Mouse (Mus musculus): Measurements from ENCODE around the gene Eif5a.
"Not testable (repeated sequence)": the region's sequence is repeated elsewhere in the genome, so short reads cannot be mapped to it uniquely, and the experiment has no call there.

The Eif5a gene

DNA sequence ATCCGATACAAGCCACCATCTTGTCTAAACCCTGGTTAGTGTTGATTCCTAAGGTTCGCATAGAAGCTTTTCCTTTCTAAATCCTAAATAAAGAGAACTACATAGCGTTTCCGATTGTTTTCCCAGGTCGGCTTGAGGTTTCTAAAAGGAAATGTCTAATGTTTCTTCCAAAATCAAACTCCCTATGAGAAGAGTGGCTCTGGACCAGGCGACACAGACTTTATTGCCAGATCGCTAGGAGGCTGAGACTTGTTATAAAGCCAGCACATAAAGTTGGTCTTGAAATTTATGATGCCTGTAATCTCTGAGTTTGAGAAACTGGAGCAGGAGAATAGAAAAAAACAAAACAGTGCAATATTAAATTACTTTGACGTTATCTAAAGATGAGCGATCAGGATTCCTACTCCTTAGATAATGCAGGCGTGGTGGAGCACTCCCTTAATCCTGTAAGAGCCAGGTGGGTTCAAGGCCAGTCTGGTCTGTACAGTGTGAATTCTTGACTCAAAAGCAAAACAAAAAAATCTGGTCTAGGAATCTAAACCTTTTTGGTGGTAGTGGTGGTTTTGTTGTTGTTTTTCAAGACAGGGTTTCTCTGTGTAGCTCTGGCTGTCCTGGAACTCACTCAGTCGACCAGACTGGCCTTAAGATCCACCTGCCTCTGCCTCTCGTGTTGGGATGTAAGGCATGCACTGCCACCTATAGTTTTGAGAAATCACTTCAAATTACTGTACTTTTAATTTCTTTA, 426 bp upstream of the Eif5a start:
- no peak for DNase-seq (ENCODE audit: extremely low spot score, low spot score)

DNA sequence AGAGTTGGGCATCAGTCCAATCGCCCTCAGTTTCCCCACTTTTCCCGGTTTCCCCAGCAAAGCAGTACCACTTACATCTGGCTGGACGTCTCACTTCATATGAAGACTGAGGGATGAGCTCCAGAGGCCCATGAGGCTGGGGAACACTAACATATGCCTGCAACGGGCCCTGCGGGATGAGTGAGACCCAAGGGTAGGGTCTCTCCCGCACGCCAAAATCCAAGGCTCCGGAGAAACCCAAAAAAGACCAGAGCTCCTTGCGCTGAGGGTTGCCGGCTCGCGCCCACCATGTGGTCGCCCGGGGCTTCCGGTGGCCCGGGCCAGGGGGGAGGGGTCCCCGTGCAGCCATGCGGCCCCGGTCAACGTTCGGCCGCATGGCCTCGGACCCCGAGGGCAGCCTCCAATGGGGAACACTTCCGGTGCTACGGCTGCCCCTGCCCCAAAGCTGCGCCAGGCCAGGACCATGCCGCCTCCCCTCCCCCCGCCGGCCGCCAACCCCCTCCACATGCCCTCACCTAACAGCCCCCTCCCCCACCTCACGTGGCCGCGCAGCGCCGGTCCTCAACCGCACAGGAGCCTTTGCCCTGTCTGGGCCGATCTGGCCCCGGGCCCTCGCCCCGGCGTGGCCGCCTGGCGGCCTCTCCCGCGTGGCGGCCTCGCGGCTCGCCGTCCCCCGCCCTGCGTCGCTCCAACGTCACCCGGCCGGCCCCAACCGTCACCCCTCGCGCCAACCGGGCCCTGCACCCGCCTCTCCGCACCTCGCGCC, 1.3 kb downstream of the Eif5a start:
- peak; percentile 60 for DNase-seq (ENCODE audit: extremely low spot score, low spot score)

DNA sequence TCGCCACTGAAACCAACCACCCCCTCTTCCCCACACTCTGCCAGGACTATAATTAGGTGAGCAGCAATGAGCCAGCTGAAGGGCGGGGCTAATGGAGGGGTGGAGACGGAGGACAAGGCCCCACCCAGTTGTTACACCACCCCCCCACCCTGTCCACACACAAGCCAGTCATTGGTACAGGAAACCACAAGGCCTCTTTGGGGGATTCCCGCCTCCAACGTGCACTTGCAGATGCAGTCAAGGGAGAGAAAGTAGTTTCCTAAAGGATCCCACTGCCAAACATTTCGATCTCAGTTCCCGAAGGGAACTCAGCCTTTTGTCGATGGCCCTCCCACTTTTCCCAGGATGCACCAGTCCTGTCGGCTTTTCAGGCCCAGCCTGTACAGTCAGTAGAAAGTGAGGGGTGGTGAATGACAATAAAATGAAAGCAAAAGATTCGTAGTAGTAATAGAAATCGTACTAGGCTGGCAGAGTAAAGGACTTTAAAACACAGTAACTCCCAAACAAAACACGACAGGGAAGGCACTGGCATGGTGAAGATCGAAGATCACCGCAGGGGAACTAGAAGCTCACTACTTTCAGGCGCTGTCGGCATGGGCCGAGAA, 2.0 kb downstream of the Eif5a start:
- peak; percentile 57 for DNase-seq (ENCODE audit: extremely low spot score, low spot score)

DNA sequence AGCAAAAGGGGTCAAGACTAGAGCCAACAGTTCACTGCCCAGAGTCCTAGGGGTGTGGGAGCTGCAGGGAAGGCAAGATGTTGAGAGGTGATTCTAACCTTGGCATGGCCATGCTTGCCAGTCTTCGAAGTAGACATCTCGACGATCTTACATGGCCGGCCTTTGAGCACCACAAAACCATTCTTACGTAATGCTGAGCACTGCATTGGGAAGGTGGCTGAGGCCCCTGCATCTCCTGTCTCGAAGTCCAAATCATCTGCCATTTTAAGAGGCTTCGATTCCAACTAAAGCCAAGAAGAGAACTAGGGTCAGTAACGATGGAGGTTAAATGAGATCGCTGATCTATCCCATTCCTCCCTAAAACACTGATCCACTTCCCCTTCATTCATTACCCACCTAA, 2.7 kb downstream of the Eif5a start:
- no peak for DNase-seq (ENCODE audit: extremely low spot score, low spot score)

DNA sequence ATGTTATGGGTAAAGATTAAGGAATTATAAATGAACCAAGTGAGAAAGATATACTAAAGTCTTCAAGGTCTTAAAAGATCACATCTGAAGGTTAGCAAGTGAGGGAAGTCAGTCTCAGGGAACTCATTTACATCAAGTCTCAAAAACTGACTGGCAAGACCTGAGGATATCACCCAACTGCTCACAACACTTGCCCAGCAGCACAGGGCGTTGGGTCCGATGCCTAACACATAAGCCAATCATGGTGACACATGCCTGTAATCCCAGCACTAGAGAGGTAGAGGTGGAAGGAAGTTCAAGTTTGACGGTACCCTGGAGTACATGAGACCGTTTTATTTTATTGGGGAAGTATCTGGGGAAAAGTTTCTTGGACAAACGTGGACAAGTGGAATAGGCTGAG, 3.6 kb downstream of the Eif5a start:
- DNase-seq (ENCODE audit: extremely low spot score, low spot score): no peak

DNA sequence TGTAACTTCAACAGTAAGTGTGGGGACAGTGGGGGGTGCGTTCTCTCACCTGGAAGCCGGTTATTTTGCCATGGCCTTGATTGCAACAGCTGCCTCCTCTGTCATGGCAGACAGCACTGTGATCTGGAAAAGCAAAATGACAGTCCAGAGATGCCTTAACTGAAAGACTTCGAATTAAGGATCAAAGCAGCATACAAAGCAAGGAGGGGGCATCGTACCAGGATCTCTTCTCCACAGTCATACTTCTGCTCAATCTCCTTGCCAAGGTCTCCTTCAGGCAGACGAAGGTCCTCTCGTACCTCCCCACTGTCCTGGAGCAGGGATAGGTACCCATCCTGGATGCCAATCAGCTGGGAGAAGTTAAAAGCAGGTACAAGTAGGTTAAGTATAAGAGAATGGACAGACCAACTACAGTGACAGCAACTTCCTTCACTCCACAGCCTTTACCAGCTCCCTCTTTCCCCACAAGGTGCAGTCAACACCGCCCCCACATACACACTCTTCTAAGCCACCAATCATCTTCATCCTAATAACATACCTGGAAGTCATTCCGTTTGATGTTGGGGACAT, 4.3 kb downstream of the Eif5a start:
- no peak for DNase-seq (ENCODE audit: extremely low spot score, low spot score)

- not testable (repeated sequence) for DNase-seq (ENCODE audit: extremely low spot score, low spot score)
Observed at GRCm38 (mm10) chr11:69916652-69917378, 4.9 kb downstream of the Eif5a start.

GRCm38 (mm10) chr11:69915667-69916627, 5.8 kb downstream of the Eif5a start:
- no peak for DNase-seq (ENCODE audit: extremely low spot score, low spot score)

DNA sequence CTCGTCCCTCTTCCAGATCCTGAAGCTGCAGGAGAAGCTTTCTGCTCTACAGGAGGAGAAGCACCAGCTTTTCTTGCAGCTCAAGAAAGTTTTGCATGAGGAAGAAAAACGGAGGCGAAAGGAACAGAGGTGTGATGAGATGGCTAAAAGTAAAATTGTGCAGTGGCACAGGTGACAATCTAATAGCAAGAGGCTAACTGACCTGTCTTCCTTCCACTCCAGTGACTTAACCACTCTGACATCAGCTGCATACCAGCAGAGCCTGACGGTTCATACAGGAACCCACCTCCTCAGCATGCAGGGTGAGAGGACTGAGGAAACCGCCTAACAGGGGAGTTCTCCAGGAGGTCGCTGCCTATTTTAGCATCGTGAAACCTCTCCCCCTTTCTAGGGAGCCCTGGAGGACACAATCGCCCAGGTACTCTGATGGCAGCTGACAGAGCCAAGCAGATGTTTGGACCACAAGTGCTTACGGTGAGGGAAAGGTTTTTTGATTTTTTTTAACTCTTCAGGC, 6.8 kb downstream of the Eif5a start:
- no peak for DNase-seq (ENCODE audit: extremely low spot score, low spot score)

- no peak for DNase-seq (ENCODE audit: extremely low spot score, low spot score)
Observed at GRCm38 (mm10) chr11:69914372-69914764, 7.4 kb downstream of the Eif5a start.

DNA sequence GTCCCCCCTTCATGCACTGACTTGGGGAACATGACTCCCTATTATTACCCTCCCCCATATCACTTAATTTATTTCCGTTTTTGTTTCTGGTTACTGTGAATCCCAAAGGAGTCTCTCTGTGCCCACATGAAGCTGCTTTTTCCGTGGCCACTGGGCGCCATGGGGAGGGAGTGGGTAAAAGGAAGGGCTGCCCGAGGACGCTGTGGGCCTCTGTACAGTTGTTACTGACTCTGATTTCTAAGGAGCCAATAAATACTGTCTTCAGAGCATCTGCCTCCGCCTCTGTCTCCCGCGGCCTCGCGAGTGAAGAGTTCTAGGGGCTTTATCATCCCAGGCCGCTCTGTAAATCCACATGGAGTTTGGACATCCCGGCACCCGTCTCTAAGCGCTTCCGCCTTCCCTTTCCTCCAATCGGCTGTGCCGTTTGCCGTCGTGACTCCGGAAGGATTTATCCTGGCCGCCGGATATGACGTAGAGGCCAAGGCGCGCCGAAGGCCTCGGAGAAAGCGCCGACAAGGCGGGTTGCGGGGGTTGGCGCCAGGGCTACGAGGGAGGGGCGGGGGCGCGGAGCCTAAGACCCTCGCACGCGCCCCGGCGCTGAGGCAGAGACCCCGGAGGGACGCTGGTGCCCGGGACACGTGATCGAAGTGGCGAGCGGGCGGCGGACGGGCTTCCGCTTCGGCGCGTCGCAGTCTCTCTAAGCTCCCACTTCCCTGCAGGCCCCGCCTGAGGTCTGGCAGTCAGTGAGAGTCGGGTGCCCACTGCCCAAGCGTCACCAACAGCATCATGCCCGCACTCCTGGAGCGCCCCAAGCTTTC, 8.0 kb downstream of the Eif5a start, which contains the start of gene Gps2:
Gene Gps2 (plus strand): TSS at position 335 of the 818 bp plus-strand sequence.
- peak; percentile 97 for DNase-seq (ENCODE audit: extremely low spot score, low spot score)

- no peak for DNase-seq (ENCODE audit: extremely low spot score, low spot score)
Observed at GRCm38 (mm10) chr11:69912716-69913530, 8.8 kb downstream of the Eif5a start.

GRCm38 (mm10) chr11:69911701-69912100, 10.1 kb downstream of the Eif5a start:
- no peak for DNase-seq (ENCODE audit: extremely low spot score, low spot score)

DNA sequence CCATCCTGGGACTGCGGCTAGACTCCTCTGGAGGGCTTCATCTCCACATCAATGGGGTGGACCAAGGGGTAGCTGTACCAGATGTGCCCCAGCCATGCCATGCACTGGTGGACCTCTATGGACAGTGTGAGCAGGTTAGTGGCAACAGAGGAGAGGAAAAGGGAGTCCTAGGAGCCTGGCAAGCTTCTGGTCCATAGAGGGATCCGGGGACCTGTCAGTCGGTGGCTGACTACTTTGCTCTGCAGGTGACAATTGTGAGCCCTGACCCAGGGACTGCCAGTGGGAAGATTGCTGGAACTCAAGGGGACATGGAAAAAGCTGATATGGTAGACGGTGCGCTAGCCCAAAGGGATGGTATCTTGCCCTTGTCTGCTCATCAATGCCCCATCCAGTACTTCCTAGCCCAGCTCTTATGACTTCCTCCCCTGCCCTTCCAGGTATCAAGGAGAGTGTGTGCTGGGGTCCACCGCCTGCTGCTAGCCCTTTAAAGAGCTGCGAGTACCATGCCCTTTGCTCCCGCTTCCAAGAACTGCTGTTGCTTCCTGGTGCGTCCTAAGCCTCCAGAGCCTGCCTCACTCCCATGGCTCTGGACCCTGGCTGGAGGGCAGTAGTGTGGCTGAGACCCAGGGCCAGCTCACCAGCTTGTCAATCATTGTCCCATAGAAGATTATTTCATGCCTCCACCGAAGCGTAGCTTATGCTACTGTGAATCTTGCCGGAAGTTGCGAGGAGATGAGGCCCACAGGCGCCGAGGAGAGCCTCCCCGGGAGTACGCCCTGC, 10.8 kb downstream of the Eif5a start:
- DNase-seq (ENCODE audit: extremely low spot score, low spot score): no peak

- no peak for DNase-seq (ENCODE audit: extremely low spot score, low spot score)
Observed at GRCm38 (mm10) chr11:69910177-69910576, 11.6 kb downstream of the Eif5a start.

DNA sequence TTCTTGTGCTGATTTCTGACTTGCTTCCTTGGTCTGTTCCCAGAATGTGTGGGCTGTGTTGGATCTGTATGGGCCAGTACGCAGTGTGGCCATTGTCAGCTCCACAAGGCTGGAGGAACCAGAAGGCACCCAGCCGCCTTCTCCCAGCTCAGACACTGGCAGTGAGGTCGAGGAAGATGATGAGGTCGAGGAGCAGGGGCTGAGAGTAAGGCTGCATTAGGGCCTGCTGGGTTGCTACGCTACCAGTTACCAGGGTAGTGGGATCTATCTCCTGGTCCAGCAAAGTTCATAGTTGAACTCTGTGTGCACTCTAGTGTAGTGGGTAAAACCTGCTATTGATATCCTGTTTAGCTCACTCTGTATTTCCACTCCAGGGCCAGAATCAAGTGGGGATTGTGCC, 12.6 kb downstream of the Eif5a start:
- DNase-seq (ENCODE audit: extremely low spot score, low spot score): no peak

- no peak for DNase-seq (ENCODE audit: extremely low spot score, low spot score)
Observed at GRCm38 (mm10) chr11:69908645-69909044, 13.1 kb downstream of the Eif5a start.

Data from neural tube, embryonic 10.5 days (tissue).